Mouse (Mus musculus): ENCODE data around the gene Hmcn2. TPM values are rescaled to one million over a fixed set of nuclear protein-coding genes. Genes with fewer than 3 reads are reported as not detected.
A peak's percentile ranks its signal among the peaks of the same experiment; 100 is the strongest.

Hmcn2 gene
- polyA plus RNA-seq, 1 experiment, result not detected

DNA sequence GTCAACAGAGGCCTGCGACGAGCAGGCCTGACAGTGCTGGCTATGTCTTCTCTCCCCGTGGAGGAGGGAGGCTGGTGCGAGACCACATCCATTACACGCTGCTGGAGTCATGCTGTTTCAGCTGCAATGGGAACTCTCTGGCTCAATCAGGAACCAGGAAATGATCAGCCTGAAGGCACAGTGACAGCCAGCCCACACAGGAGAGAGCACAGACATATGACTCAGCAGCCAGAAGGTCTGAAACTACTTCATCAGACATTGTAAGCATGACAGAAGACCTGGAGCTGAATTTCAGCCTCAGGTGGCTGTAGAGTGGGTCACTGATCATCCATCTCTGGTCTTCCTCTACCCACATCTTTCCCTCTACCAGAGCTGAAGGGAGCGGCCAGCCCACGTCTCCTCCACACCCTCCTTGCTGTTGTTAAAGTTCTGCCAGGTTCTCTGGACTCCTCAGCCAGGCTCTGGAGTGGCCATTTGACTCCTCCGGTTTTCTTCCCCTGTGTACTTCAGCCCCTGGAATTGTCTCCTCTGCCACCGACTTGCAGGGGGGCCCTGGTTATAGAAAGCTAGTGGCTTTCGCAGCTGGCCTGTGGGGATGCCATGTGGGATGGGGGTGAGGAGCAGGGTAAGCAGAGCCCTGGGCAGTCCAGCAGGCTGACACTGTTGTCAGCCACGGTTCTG lies 128.4 kb downstream of the Hmcn2 start:
- Histone ChIP-seq H3K4me1 (ENCODE audit: control insufficient read depth, insufficient read depth, low read length) (peaks cover 9% of the 10 kb centered on the region), H3K4me3 (ENCODE audit: insufficient read depth, low read depth, low read length) (no peak overlapping the region), H3K27ac (ENCODE audit: insufficient read depth, low read depth, low read length) (no peak overlapping the region)
- WGBS, result 53% methylated on average over 11 of the region's 11 CpGs
- TF ChIP-seq CTCF (IDR thresholded peaks at IDR 0.05; ENCODE audit: insufficient read depth, low read depth, low read length) (no peak), POLR2A (IDR thresholded peaks at IDR 0.05; ENCODE audit: insufficient read depth, low read depth, low read length) (no peak)

GRCm38 (mm10) chr2:31446036-31446435 lies 131.8 kb downstream of the Hmcn2 start:
- no peak overlapping the region for H3K27ac ChIP-seq (ENCODE audit: insufficient read depth, low read depth, low read length)
- TF ChIP-seq POLR2A (IDR thresholded peaks at IDR 0.05; ENCODE audit: insufficient read depth, low read depth, low read length), result no peak
- TF ChIP-seq CTCF (IDR thresholded peaks at IDR 0.05; ENCODE audit: insufficient read depth, low read depth, low read length), result no peak
- H3K4me3 ChIP-seq (ENCODE audit: insufficient read depth, low read depth, low read length), result no peak overlapping the region
- 92% methylated on average over 4 of the region's 4 CpGs for WGBS
- H3K4me1 ChIP-seq (ENCODE audit: control insufficient read depth, insufficient read depth, low read length), result peaks cover 17% of the 10 kb centered on the region

DNA sequence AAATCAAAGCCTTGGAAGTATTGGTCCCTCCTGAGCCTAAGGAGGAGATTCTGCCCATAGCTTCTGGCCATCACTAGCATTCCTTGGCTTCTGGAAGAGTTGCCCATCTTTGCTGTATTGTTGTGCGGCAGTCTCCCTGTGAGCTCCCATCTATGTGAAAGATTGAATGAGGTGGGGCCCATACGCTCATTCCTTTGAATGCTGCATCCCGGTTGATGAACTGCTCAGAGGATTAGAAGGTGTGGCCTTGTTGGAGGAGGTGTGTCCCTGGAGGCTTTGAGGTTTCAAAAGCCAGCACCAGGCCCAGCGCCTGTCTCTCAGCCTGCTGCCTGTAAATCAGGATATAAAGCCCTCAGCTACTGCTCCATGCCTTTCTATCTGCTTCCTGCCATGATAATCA lies 132.2 kb downstream of the Hmcn2 start:
- Histone ChIP-seq H3K27ac (ENCODE audit: insufficient read depth, low read depth, low read length) (no peak overlapping the region), H3K4me3 (ENCODE audit: insufficient read depth, low read depth, low read length) (no peak overlapping the region), H3K4me1 (ENCODE audit: control insufficient read depth, insufficient read depth, low read length) (peaks cover 21% of the 10 kb centered on the region)
- 75% methylated on average over 4 of the region's 4 CpGs for WGBS
- no peak for TF ChIP-seq POLR2A (IDR thresholded peaks at IDR 0.05; ENCODE audit: insufficient read depth, low read depth, low read length)
- no peak for TF ChIP-seq CTCF (IDR thresholded peaks at IDR 0.05; ENCODE audit: insufficient read depth, low read depth, low read length)

- H3K4me1 ChIP-seq (ENCODE audit: control insufficient read depth, insufficient read depth, low read length), result peaks cover 19% of the 10 kb centered on the region
- 75% methylated on average over 2 of the region's 2 CpGs for WGBS
- H3K4me3 ChIP-seq (ENCODE audit: insufficient read depth, low read depth, low read length), result no peak overlapping the region
- no peak overlapping the region for H3K27ac ChIP-seq (ENCODE audit: insufficient read depth, low read depth, low read length)
- TF ChIP-seq POLR2A (IDR thresholded peaks at IDR 0.05; ENCODE audit: insufficient read depth, low read depth, low read length), result no peak
- no peak for TF ChIP-seq CTCF (IDR thresholded peaks at IDR 0.05; ENCODE audit: insufficient read depth, low read depth, low read length)
Measured at GRCm38 (mm10) chr2:31447536-31447935, 133.3 kb downstream of the Hmcn2 start.

DNA sequence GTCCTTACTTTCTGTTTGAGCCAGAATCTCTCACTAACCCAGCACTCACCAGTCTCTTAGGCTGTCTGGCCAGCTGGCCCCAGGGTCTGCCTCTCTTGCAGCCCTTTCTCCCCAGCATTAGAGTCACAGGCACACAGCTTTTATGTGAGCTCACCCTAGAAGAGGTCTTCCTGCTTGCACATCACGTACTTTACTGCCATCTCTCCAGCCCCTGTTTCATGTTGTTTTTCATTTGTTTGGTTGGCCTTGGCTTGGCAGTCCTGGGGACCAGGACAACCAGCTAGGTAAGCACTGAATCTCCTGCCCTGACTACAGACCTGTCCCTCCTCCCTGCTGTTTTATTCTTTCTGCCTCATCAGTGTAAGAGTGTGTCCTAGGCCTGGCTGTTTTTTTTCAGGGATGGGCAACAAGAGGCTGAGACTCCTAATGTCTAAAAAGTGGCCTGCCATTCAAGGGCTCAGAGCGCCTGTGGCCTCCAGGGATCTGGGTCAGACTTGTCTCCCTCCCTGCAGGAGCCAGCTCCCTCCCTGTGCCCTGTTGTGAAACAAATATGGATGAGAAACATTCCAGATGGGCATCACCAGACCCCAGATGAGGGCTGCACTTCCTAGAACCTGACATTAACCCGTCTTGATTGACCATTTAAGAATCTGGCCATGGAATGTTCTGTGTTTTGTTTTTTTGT lies 134.7 kb downstream of the Hmcn2 start:
- peak overlapping the region; percentile 21; the same call in 1 of the 2 replicates for H3K27ac ChIP-seq (ENCODE audit: insufficient read depth, low read depth, low read length)
- no peak overlapping the region for H3K4me3 ChIP-seq (ENCODE audit: insufficient read depth, low read depth, low read length)
- H3K4me1 ChIP-seq (ENCODE audit: control insufficient read depth, insufficient read depth, low read length), result peaks cover 20% of the 10 kb centered on the region; the same call in 1 of the 2 replicates
- 51% methylated on average over 3 of the region's 3 CpGs for WGBS
- TF ChIP-seq POLR2A (IDR thresholded peaks at IDR 0.05; ENCODE audit: insufficient read depth, low read depth, low read length), result no peak
- TF ChIP-seq CTCF (IDR thresholded peaks at IDR 0.05; ENCODE audit: insufficient read depth, low read depth, low read length), result no peak

DNA sequence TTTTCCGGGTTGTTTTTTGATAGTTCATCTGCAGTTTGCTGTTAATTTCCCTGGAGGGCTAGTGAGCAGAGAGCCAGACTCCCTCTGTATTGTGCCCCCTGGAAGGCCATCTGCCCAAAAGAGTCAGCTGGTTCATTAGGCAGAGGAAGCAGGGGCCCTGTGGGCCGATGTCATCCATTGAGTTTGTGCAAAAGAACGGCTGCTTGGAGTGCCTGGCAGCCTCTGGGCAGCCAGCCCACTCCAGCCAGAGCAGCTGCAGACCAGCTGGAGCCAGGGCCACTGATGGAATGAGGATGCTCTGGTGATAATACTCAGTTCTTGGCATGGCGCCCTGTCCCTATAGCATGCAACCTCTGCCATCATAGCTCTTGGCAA lies 135.2 kb downstream of the Hmcn2 start:
- H3K27ac ChIP-seq (ENCODE audit: insufficient read depth, low read depth, low read length), result no peak overlapping the region
- peaks cover 24% of the 10 kb centered on the region for H3K4me1 ChIP-seq (ENCODE audit: control insufficient read depth, insufficient read depth, low read length)
- no peak for TF ChIP-seq POLR2A (IDR thresholded peaks at IDR 0.05; ENCODE audit: insufficient read depth, low read depth, low read length)
- no peak for TF ChIP-seq CTCF (IDR thresholded peaks at IDR 0.05; ENCODE audit: insufficient read depth, low read depth, low read length)
- H3K4me3 ChIP-seq (ENCODE audit: insufficient read depth, low read depth, low read length), result no peak overlapping the region
- WGBS, result 40% methylated on average over 4 of the region's 4 CpGs

DNA sequence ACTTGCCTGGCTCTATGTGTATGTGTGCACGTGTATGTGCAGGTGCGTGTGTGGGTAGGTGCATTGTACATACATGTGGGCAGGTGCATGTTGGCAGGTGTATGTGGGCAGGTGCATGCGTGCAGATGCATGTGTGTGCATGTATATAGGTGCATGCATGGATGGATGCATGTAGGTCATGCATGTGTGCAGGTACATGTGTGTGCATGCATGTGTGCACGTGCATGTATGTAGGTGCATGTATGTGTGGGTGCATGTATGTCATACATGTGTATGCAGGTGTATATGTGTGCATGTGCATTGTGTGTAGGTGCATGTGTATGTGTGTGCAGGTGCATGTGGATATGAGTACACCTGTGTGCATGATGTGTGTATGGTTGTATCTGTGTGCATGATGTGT lies 135.7 kb downstream of the Hmcn2 start:
- 86% methylated on average over 4 of the region's 4 CpGs for WGBS
- TF ChIP-seq POLR2A (IDR thresholded peaks at IDR 0.05; ENCODE audit: insufficient read depth, low read depth, low read length) (no peak), CTCF (IDR thresholded peaks at IDR 0.05; ENCODE audit: insufficient read depth, low read depth, low read length) (no peak)
- Histone ChIP-seq H3K4me1 (ENCODE audit: control insufficient read depth, insufficient read depth, low read length) (peaks cover 28% of the 10 kb centered on the region), H3K4me3 (ENCODE audit: insufficient read depth, low read depth, low read length) (no peak overlapping the region), H3K27ac (ENCODE audit: insufficient read depth, low read depth, low read length) (no peak overlapping the region)

- WGBS, result 40% methylated on average over 3 of the region's 3 CpGs
- Histone ChIP-seq H3K4me1 (ENCODE audit: control insufficient read depth, insufficient read depth, low read length) (peaks cover 29% of the 10 kb centered on the region), H3K4me3 (ENCODE audit: insufficient read depth, low read depth, low read length) (no peak overlapping the region), H3K27ac (ENCODE audit: insufficient read depth, low read depth, low read length) (no peak overlapping the region)
- TF ChIP-seq POLR2A (IDR thresholded peaks at IDR 0.05; ENCODE audit: insufficient read depth, low read depth, low read length) (no peak), CTCF (IDR thresholded peaks at IDR 0.05; ENCODE audit: insufficient read depth, low read depth, low read length) (no peak)
Measured at GRCm38 (mm10) chr2:31450661-31451060, 136.4 kb downstream of the Hmcn2 start.

GRCm38 (mm10) chr2:31451530-31451929 lies 137.3 kb downstream of the Hmcn2 start:
- TF ChIP-seq CTCF (IDR thresholded peaks at IDR 0.05; ENCODE audit: insufficient read depth, low read depth, low read length) (no peak), POLR2A (IDR thresholded peaks at IDR 0.05; ENCODE audit: insufficient read depth, low read depth, low read length) (no peak)
- Histone ChIP-seq H3K4me3 (ENCODE audit: insufficient read depth, low read depth, low read length) (no peak overlapping the region), H3K4me1 (ENCODE audit: control insufficient read depth, insufficient read depth, low read length) (peaks cover 29% of the 10 kb centered on the region), H3K27ac (ENCODE audit: insufficient read depth, low read depth, low read length) (no peak overlapping the region)
- 77% methylated on average over 1 of the region's 1 CpGs for WGBS
